Mouse (Mus musculus): ENCODE results near the gene Ttyh3. TPM values are rescaled to one million over a fixed set of nuclear protein-coding genes. Genes with fewer than 3 reads are reported as not detected.

Gene Ttyh3
- polyA plus RNA-seq, 1 experiment from 2014 or later: 83.3 TPM

DNA sequence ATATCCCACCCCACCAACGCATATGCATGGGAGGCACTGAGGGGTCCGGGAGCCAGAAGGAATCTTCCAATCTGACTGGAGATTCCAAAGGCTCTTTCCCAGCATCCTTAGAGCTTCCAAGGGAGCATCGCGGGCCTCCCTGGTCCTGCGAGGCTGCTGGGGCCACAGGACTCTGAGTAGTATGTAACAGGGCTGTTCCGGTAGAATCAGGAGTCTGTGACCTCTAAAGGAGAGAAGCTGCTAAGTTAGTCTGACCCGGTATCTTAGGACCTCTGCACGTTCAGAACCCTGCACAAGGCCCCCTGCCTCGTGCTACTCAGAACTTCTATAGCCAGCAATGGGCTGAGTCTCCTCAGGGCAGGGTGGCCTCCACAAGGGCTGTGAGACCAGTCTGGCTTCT, 69.6 kb downstream of the Ttyh3 start:
- Histone ChIP-seq H3K4me3 (ENCODE audit: low read depth, low read length) (no peak overlapping the region), H3K27me3 (ENCODE audit: control insufficient read depth, insufficient read depth, low read length) (no peaks in the 10 kb centered on the region), H3K4me1 (replicated peaks; ENCODE audit: control insufficient read depth, insufficient read depth, low read length) (peaks cover 43% of the 10 kb centered on the region), H3K4me2 (ENCODE audit: low read depth, low read length, severe bottlenecking) (no peak overlapping the region; the same call in 1 of the 2 replicates), H3K36me3 (ENCODE audit: control insufficient read depth, insufficient read depth, low read length) (no peaks in the 10 kb centered on the region), H3K27ac (ENCODE audit: low read depth, low read length) (peak overlapping the region; percentile 76), H3K9ac (ENCODE audit: low read length) (0 out of 2 replicates have a peak overlapping the region, but pooled peaks have one; percentile 5), H3K9me3 (ENCODE audit: control insufficient read depth, low read length) (no peaks in the 10 kb centered on the region)
- 19% methylated on average over 9 of the region's 9 CpGs for WGBS
- DNase-seq (ENCODE audit: low spot score): no peak
- ATAC-seq (replicated peaks; ENCODE audit: low FRiP score): peak; percentile 4; the same call in 1 of the 2 replicates

DNA sequence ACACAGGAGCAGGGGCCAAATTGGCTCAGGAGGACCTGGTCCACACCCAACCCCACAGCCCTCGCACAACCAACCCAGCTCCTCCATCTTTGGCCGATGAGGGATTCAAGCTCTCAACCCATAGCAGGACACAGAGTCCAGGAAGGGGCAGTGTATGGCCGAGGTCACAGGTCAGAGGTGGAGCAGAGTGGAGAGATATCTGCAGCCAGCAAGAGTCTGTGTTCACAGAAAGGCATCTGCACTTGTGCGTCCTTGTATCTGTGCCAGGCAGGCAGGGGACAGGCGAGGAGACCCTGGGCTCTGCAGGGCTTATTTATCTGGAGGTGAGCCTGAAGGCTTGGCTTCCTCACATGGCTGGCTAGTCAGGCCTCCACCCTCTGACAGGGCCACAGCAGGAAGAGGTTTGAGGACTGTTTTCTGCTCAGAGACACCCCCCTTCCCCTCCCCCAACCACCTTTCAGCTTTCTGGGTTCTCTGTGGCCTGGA, 73.4 kb downstream of the Ttyh3 start:
- no peak overlapping the region for H3K27ac ChIP-seq (ENCODE audit: low read depth, low read length)
- H3K4me2 ChIP-seq (ENCODE audit: low read depth, low read length, severe bottlenecking): no peak overlapping the region
- H3K9ac ChIP-seq (ENCODE audit: low read length): no peak overlapping the region
- H3K9me3 ChIP-seq (ENCODE audit: control insufficient read depth, low read length): no peaks in the 10 kb centered on the region
- DNase-seq (ENCODE audit: low spot score) (no peak), ATAC-seq (replicated peaks; ENCODE audit: low FRiP score) (no peak)
- H3K4me3 ChIP-seq (ENCODE audit: low read depth, low read length): no peak overlapping the region
- no peaks in the 10 kb centered on the region for H3K27me3 ChIP-seq (ENCODE audit: control insufficient read depth, insufficient read depth, low read length)
- 68% methylated on average over 5 of the region's 5 CpGs for WGBS
- H3K36me3 ChIP-seq (ENCODE audit: control insufficient read depth, insufficient read depth, low read length): no peaks in the 10 kb centered on the region
- H3K4me1 ChIP-seq (replicated peaks; ENCODE audit: control insufficient read depth, insufficient read depth, low read length): peaks cover 16% of the 10 kb centered on the region

DNA sequence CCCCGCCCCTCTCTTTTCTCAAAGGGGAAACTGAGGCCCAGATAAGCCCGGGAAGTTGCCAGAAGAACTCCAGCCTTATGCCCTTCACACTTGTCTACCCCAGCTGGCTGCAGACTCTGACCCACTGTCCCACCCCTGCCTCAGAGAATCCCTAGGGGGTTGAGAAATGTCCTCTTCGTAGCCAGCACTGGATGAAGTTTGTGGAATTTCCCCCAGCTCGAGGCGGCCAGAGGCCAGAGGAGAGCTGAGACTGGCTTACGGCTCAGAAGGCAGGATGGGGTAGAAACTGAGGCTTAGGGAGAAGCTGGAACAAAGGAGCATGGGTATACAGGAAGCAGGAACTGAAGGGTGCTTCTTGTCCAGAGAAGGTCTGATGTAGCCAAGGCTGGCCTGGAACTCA, 76.2 kb downstream of the Ttyh3 start:
- H3K4me2 ChIP-seq (ENCODE audit: low read depth, low read length, severe bottlenecking): no peak overlapping the region
- H3K9me3 ChIP-seq (ENCODE audit: control insufficient read depth, low read length): no peaks in the 10 kb centered on the region
- no peak overlapping the region for H3K4me3 ChIP-seq (ENCODE audit: low read depth, low read length)
- 85% methylated on average over 6 of the region's 6 CpGs for WGBS
- no peak for DNase-seq (ENCODE audit: low spot score)
- H3K9ac ChIP-seq (ENCODE audit: low read length): no peak overlapping the region
- H3K4me1 ChIP-seq (replicated peaks; ENCODE audit: control insufficient read depth, insufficient read depth, low read length): peaks cover 7% of the 10 kb centered on the region
- no peaks in the 10 kb centered on the region for H3K36me3 ChIP-seq (ENCODE audit: control insufficient read depth, insufficient read depth, low read length)
- ATAC-seq (replicated peaks; ENCODE audit: low FRiP score): no peak
- H3K27me3 ChIP-seq (ENCODE audit: control insufficient read depth, insufficient read depth, low read length): no peaks in the 10 kb centered on the region
- H3K27ac ChIP-seq (ENCODE audit: low read depth, low read length): no peak overlapping the region

DNA sequence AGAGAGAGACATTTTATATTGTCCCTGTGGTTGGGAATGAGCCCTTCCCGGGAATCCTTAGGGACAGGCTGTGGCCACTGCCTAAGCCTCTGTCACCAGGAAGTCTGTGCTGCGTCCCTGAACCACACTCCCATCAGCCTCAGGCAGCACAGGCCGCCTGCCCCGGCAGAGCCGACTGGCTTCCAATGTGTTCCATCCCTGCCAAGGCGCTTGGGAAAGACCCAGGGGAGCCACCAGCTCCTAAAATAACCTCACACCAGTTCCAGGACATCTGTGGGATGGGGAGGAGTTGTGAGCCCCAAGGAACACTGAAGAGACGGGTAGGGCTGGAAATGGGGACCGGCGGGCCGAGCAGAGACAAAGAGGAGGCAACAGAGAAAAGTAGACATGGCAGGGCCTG, 77.2 kb downstream of the Ttyh3 start:
- no peak for DNase-seq (ENCODE audit: low spot score)
- Histone ChIP-seq H3K4me1 (replicated peaks; ENCODE audit: control insufficient read depth, insufficient read depth, low read length) (peaks cover 10% of the 10 kb centered on the region), H3K9me3 (ENCODE audit: control insufficient read depth, low read length) (no peaks in the 10 kb centered on the region), H3K27ac (ENCODE audit: low read depth, low read length) (no peak overlapping the region), H3K4me2 (ENCODE audit: low read depth, low read length, severe bottlenecking) (no peak overlapping the region), H3K36me3 (ENCODE audit: control insufficient read depth, insufficient read depth, low read length) (no peaks in the 10 kb centered on the region), H3K27me3 (ENCODE audit: control insufficient read depth, insufficient read depth, low read length) (no peaks in the 10 kb centered on the region), H3K4me3 (ENCODE audit: low read depth, low read length) (no peak overlapping the region), H3K9ac (ENCODE audit: low read length) (no peak overlapping the region)
- 72% methylated on average over 10 of the region's 10 CpGs for WGBS
- ATAC-seq (replicated peaks; ENCODE audit: low FRiP score): no peak

DNA sequence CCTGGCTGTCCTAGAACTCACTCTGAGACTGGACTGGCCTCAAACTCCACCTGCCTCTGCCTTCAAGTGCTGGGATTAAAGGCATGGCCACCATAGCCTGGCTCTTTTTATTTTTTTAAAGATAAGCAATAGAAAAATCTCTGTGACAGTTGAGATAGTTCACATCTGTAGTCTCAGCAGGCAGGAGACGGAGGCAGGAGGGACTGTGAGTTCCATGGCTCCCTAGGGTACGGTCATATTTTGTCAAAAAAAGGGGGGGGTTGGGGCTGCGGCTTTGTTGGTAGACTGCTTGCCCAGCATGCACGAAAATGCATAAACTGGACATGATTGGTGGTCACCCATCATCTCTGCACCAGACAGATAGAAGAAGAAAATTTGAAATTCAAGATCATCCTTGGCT, 77.6 kb downstream of the Ttyh3 start:
- Histone ChIP-seq H3K27ac (ENCODE audit: low read depth, low read length) (no peak overlapping the region), H3K4me1 (replicated peaks; ENCODE audit: control insufficient read depth, insufficient read depth, low read length) (peaks cover 10% of the 10 kb centered on the region), H3K9me3 (ENCODE audit: control insufficient read depth, low read length) (no peaks in the 10 kb centered on the region), H3K4me3 (ENCODE audit: low read depth, low read length) (no peak overlapping the region), H3K36me3 (ENCODE audit: control insufficient read depth, insufficient read depth, low read length) (no peaks in the 10 kb centered on the region), H3K4me2 (ENCODE audit: low read depth, low read length, severe bottlenecking) (no peak overlapping the region), H3K9ac (ENCODE audit: low read length) (no peak overlapping the region), H3K27me3 (ENCODE audit: control insufficient read depth, insufficient read depth, low read length) (no peaks in the 10 kb centered on the region)
- ATAC-seq (replicated peaks; ENCODE audit: low FRiP score): no peak
- 86% methylated on average over 4 of the region's 4 CpGs for WGBS
- DNase-seq (ENCODE audit: low spot score): no peak

Other genes starting within 250 kb of the Ttyh3 start
- gene Eif3b, start 229.7 kb downstream of the Ttyh3 start, polyA plus RNA-seq (2014; fragmentation: Nextera tagmentation; extraction: Ambion mirVana): 177 and 215 TPM in 2 replicates
- gene Gm4869, start 203.4 kb downstream of the Ttyh3 start, polyA plus RNA-seq (2014; fragmentation: Nextera tagmentation; extraction: Ambion mirVana): 0.09 TPM in 1 of 2 replicates, not detected in the other
- gene Chst12, start 143.5 kb downstream of the Ttyh3 start, polyA plus RNA-seq (2014; fragmentation: Nextera tagmentation; extraction: Ambion mirVana): 11.8 and 12.2 TPM in 2 replicates
- gene Grifin, start 84.0 kb downstream of the Ttyh3 start, polyA plus RNA-seq (2014; fragmentation: Nextera tagmentation; extraction: Ambion mirVana): not detected in 2 replicates
- 41.8 and 45.4 TPM in 2 replicates for gene Lfng, start 41.7 kb downstream of the Ttyh3 start, polyA plus RNA-seq (2014; fragmentation: Nextera tagmentation; extraction: Ambion mirVana)
- 28.6 and 31.0 TPM in 2 replicates for gene Iqce, start 53.3 kb upstream of the Ttyh3 start, polyA plus RNA-seq (2014; fragmentation: Nextera tagmentation; extraction: Ambion mirVana)
- gene Brat1, start 56.0 kb upstream of the Ttyh3 start, polyA plus RNA-seq (2014; fragmentation: Nextera tagmentation; extraction: Ambion mirVana): 17.0 and 17.1 TPM in 2 replicates
- 0.93 and 0.96 TPM in 2 replicates for gene Amz1, start 75.1 kb upstream of the Ttyh3 start, polyA plus RNA-seq (2014; fragmentation: Nextera tagmentation; extraction: Ambion mirVana)
- 49.7 and 58.9 TPM in 2 replicates for gene Gna12, start 181.4 kb upstream of the Ttyh3 start, polyA plus RNA-seq (2014; fragmentation: Nextera tagmentation; extraction: Ambion mirVana)